Mouse (Mus musculus) left cerebral cortex, adult 18-20 months (tissue): Measurements from ENCODE around the gene Ppm1n. TPM values are rescaled to one million over a fixed set of nuclear protein-coding genes. Genes with fewer than 3 reads are reported as not detected.
A peak's percentile ranks its signal among the peaks of the same experiment; 100 is the strongest.
"Not testable (repeated sequence)": the region's sequence is repeated elsewhere in the genome, so short reads cannot be mapped to it uniquely, and the experiment has no call there.

Experiments used
- DNase-seq, 2 experiments: peaks; one replicate each; pipeline ENCODE4 v3.0.0; 2021 to 2022; ENCODE audit warnings: low spot score in 2 of 2, mixed read lengths in 1 of 2
- total RNA-seq, 2 experiments: library from RNA; stranded (reverse); gene quantifications; 2 replicates each; pipeline ENCODE4 v1.2.3; 2021

Gene Ppm1n
- total RNA-seq, 2 experiments from 2014 or later: not detected

DNA sequence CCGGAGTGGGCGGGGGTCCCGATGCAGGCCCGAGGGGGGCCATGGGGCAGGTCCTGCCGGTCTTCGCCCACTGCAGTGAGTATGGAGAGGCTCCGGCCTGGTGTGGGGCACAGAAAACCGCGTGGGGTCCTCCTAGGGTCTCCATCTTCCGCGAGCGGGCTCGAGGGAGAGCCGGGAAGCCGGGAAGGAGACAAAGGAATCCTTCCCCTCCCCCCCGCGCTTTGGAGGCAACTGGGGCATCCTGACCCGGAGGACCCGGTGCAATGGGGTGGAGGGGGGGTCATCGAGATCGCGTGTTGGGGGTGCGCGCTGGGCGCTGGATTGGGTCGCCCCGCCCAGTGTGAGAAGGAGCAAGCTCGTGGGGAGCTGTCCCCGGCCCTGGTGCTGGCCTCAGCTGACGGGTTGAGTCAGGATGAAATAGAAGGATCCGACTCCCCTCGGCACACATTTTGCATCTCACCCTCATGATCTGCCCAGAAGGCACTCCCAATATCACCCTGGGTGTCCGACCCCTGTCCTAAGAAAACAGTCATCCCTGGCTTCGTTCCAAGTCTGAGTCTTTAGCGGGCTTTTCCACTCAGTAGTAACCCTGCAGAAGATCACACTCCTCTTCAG lies 3.0 kb upstream of the Ppm1n start:
- peak; percentile 34 to 47 for DNase-seq

DNA sequence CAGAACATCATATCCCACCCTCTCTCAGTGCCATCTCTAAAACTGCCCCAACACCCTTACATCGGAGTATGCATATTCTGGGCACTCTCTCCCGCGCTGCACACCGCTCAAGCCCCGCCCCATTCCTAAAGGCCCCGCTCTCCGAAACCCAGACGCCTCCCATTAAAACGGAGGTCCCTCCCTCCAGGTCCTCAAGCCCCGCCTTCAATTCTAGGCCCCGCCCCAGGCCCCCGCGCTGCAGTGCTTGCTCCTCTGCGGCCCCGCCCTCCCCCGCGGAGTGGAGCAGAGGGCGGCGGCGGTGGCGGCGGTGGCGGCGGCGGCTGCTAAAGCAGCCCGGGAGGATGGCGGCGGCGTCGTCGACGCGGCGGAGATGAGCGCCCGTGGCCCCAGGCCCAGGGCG lies 2.5 kb upstream of the Ppm1n start, which contains the start of gene Rtn2:
Rtn2 (plus strand) TSS at position 240 of the 400 bp plus-strand sequence.
- DNase-seq: peak; percentile 80 to 81

DNA sequence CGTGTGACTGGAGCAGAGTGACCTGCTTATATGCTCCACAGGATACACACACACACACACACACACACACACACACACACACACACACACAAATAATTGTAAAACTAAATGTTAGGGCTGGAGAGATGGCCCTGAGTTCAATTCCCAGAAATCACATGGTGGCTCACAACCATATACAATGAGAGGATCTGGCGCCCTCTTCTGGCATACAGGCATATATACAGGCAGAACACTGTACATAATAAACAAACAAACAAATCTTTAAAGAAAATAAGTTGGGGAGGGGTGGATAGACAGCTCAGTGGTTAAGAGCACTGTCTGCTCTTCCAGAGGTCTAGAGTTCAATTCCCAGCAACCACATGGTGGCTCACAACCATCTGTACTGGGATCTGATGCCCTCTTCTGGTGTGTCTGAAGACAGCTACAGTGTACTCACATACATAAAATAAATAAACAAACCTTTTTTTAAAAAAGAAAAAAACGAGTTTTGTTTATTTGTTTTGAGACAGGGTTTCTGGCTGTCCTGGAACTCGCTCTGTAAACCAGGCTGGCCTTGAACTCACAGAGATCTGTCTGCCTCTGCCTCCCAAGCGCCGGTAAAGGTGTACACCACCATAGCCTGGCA lies 1.9 kb upstream of the Ppm1n start:
- DNase-seq: not testable (repeated sequence)

DNA sequence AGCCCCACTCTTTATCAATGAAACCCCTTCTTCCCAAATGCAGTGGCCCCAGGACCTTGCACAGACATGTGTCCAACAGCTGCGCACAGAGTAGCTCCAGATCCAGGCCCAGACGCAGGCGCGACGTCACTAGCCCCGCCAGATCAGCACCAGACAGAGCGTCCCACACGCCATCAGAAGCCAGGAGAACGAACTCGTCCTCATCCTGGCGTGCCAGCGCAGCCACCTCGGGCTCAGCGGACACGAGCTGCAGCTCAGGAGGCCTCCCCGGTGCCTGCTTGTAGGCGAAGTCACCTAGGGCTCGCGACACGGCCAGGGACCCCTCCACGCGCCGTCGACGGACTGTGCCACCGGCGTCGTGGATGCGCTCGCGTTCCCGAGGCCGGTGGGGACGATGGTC lies 812 bp downstream of the Ppm1n start:
- DNase-seq: no peak

DNA sequence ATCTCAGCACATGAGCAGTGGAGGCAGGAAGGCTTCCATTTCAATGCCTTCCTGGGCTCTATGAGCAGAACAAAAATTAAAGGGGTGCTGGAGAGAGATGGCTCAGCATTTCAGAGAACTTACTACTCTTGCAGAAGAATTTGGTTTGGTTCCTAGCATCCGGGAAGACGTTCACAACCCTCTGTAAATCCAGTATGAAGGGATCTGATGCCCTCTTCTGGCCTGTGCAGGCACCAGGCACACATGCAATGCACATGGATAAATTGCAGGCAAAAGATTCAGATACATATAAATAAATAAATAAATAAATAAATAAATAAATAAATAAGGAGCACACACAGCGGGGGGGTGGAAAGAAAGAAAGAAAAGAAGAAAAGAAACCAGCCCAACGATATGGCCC lies 3.6 kb downstream of the Ppm1n start:
- no peak for DNase-seq

DNA sequence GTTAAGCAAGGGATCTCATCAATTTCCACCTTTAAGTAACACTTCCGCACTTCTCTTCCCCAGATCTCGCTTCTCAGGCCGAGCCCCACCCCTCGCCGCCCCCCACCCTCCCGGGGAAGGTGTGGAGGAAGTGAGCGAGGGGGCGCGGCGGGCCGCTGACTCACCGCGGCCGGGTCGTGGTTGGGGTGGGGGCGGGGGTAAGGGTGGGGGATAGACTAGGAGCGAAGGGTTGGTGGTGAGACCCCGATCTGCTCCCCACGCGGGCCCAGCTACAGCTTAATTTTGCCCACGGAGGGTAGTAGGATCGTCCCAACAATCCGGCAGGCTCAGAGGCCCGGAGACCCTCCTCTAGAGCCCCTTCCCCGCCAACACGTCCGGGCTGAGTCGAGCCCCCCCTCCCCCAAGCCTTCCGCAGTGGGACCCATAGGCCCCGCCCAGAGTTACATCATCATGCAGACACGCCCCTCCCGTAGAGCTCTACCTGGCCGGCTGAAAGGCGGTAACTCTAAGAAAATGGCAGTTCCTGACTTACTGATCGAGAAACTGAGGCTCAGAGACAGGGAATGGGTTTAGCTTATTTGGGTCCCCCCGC lies 7.6 kb downstream of the Ppm1n start:
- DNase-seq: peak in 1 of 2 experiments; percentile 28

DNA sequence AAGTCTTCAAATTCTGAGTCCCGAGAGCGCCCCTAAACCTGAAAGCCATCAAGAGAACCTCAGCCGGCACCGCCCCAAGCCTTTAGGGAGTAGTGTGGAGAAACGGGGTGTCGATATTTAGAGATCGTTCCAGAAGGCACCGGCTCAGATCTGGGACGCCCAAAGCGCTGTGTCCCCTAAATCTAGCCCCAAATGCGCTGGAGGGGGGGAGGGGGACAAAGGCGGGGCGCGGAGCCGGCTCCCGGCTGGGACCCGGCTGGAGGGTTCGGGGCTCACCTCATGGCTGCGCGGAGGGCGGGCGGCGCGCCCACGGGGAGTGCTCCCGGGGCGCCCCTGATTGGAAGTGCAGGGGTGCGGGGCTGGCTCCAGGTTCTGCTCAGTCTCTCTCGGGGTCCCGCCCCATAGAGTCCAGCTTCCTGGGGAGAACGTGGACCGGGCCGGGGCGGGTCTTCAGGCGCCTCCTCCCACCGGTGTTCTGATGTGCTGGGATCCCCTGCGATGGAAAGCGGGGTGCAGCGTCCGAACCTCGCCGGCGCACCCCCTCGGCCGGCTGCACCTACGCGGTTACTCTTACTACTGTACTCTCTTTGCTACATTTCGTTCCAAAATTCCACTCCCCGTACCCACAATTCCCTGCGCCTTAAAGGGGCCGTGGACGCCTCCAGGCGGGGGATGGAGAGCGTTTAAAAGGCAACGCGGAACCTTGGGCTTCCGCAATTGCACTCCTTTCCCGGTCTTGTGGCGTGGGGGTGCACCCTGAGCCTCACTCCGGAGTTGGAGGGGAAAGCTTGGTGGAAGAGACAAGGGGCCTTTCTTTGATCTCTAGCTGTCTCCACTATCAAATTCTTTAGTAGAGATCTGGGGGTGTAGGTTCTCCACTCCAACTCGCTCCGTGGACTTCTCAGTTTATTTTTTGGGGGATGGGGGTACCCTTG lies 8.4 kb downstream of the Ppm1n start, which contains the start of gene Vasp:
Vasp (minus strand) TSS at position 580 of the 935 bp plus-strand sequence.
- peak; percentile 88 to 89 for DNase-seq

DNA sequence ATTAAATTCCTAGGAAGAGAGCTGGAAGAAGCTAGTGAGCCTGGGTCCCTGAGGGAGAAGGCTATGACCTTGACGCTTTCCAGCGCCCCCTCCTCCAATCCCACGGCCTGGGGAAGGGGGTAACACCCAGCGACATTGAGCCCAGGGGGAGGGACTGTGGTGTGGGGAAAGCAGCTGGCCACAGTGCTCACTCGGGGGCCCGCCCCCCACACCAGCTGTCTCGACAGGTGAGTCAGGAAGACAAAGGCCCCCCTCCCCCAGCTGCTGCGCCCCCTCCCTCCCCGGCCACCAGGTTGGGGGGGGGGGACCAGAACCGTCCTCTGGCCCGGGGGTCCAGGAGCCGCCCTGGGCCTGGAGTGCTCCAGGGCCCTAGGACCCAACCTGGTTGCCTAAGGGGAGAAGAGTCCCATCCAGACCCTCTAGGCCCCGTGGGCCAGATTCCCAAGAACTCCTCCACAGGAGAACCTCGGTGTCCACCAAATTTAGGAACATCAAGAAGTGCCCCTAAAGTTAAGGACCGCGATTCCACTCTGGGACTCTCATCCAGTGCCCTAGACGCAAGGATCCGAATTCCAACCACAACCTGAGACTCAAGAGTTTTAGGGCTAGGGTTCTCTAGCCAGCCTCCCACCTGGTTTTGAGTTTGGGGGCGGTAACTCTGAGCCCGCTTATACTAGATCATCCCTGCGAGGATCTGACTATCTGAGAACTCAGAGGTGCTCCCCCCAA lies 9.2 kb downstream of the Ppm1n start:
- no peak for DNase-seq

DNA sequence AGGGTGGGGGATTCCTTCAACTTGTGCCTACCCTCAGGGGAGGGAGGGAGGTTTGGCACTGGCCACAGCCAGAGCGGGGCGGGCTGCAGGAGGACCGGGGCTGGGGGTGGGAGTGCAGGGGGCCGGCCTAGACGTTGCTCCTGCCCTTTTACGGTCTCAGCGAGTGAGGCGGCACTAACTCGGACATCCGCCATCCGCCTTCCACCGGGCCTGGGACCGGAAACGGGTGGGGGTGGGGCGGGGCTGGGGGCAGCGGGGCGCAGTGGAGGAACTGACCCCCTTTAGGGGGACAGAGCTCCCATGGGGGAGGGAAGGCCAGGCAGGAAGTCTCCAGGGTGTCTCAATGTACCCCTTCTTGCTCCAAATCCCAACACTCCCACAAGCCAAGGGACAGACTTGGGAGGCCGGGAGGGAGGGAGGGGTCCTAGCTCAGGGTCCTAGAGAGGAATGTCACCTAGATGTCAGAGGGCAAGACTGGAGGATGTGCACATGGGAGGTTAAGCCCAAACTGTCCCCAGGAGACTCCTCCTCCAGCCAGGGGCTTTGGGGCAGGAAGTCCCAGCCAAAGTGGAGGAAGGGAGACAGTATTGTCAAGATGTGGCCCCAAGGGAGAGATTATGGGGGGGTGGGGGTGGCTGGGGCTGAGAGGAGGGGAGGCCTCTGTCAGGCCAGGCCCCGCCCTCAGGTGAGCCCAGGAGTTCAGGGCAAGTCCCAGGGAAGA lies 10.0 kb downstream of the Ppm1n start:
- no peak for DNase-seq

DNA sequence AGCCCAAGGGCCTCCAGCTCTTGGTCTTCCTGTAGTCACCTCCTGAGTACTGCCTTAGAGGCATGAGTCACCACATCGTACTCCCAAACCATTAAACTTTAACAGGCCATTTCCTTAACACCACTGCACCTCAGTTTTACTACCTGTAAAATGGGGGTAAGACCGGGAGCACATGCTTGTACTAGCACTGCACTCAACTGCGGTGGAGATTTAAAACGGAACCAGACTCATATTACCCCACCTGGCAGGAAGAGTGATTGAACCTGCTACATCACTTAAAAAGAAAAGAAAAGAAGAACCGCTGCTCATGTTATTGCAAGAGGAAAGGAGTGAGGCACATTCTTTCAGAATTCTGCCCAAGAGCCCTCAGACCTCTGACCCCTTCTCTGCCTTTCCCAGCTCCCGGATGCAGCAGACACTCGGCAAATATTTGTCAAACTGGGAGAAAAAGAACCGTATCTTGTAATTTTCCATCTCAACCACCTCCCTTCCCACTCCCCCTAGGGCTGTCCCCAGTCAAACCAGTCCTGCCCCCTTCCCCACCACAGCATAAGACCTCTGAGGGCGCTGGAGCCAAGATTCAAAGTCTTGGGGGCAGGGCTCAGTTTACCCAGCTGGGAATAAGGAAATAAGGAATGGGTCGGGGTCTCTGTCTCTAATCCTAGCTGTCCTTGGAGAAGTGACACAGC lies 10.7 kb downstream of the Ppm1n start:
- no peak for DNase-seq

DNA sequence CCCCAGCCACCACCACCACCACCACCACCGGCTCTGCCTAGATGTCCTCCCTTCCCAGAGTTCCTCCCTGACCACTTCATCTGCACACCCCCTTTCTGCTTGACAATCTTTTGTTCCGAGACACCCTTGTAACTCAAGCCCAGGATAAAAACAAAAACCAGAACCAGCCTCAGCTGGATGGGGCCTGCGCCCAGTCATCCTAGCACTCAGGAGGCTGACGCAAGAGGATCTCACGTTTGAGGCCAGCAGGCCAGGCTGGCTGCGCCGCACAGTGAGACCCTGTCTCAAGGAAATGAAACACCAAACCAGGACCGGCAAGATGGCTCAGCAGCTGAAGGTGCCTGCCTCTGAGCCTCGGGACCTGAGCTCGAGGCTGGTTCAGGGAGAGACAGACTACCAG lies 12.8 kb downstream of the Ppm1n start:
- DNase-seq: no peak

DNA sequence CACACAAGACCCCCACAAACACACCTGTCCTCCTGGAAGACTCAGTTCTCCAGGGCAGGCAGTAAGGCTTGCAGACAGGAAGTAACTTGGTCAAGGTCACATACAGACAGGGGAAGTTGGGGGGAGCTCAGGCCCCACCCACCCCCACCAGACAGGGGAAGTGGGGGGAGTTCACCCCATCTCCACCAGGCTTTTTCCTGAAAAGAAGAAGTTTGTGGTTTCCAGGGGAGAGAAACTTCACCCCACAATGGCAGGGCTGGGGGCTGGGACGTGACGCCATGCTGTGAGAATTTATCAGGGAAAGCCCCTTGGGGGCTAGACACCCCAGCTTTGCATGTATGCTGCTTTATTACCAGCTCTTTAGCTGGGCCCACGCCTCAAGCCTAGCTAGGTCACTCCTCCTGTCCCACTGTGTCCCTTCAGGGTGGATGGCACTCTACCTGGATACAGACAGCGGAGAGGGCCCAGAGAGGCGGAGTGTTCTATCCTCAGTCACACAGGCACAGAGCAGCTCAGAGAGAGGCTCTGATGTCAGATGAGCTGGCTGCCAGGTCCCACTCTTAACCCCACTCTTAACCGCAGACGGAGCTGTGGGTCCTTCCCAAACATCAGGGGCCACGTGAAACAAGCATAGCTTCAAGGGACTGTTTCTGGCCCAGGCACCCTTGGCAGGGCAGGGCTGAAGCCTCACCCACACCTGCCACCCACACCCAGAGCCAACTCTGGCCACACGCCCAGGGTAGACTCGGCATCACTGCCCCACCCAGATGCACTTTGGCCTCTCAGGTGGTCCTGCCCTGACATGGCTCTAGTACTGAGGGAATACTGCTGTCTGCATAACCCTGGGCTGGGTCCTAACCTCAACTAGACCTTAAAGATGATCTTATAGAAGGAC lies 13.7 kb downstream of the Ppm1n start:
- DNase-seq: no peak

DNA sequence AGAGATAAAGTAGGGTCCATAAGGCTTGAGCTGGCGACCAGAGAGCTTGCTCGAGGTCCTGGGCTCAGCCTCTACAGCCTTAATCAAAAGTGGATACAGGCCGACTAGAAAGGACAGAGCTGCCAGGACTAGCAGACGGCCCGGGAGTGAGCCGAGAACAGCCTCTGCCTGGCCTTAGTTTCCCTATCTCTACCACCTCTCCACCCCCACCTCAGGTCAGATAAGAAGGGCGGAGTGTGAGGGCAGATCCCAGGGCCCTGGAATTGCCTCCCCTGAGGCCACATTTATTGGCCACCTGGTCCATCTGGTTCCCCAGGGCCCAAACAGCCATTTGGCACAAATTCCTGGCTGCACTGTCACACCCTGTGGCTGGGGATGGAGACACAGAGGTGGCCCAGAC lies 14.7 kb downstream of the Ppm1n start:
- no peak for DNase-seq

DNA sequence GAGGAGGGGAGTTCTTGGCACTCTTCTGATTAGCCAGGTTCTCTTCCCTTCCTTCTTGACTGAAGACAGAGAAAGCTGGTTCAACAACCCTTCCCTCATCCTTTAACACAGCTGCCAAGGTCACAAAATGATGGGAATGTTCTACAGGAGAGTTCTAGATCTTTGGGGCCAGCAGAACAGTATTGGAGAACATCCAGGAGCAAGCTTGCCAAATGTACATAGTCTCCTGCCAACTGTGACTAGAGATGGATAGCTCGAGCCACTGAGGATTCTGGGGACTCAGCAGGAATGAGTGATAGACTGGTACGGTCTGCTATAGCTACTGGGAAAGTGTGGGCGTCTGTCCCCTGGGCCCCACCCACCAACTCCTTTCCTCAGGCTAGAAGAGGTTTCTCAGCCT lies 21.5 kb downstream of the Ppm1n start:
- no peak for DNase-seq

DNA sequence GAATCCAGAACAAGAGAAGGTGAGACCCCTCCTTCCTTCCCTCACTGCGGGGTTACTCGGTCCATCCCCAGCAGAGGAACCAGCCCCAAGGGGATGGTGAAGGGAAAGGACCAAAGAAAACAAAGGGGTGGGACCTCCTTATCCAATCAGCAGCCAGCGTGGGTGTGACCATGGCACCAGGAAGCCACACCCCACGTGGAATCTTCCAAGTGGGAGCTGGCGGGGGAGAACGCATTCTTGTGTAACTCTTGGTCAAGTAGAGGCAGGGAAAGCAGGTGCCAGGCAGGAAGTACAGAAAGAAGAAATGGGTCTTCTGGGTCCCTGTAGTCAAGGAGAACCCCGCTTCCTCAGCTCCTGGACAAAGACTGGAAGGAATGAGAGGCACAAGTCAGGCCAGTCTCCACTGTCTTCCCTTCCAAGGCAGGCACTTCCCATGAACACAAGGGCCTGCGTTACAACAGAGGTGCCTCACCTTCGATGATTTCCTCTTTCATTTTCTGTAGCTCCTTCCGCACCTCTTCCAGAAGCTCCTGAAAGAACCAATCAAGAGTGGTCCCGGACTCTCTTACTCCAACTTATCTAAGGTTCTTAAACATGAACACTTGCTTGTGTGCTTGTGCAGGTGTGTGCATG lies 22.4 kb downstream of the Ppm1n start:
- peak; percentile 34 to 51 for DNase-seq

DNA sequence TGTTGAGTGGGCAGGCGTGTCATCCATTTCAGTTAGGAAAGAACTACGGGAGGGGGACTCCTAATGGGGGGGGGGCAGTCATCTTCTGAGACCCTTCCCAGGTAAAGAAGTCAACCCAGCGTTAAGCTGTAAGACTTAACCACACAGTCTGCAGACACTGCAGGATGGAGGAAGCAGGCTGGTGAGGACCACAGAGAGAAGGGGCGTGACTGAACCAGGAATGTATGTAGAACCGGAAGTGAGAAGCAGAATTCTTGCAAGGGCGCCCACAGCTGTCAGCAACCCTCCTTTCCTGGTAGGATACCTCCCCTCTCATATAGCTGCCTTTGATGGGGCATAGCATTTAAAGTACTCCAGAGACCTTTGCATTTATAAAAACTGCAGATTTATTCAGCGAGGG lies 23.3 kb downstream of the Ppm1n start:
- no peak for DNase-seq

DNA sequence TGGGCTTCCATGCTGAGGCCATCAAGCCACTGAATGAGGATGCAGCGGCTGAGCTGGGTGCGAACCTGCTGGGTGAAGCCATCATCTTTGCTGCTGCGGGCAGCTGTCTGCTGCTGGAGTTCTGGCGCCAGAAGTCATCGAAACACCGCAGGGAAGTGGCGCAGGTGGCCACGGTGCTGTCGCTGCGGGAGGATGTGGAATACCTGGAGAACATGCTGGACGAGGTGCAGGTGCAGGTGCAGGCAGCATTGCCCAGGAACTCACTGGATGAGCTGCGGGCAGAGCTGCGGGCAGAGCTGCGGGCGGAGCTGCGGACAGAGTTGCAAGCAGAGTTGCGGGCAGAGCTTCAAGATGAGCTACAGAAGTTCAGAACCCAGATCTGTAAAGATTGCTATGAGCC lies 24.5 kb downstream of the Ppm1n start:
- DNase-seq: no peak

DNA sequence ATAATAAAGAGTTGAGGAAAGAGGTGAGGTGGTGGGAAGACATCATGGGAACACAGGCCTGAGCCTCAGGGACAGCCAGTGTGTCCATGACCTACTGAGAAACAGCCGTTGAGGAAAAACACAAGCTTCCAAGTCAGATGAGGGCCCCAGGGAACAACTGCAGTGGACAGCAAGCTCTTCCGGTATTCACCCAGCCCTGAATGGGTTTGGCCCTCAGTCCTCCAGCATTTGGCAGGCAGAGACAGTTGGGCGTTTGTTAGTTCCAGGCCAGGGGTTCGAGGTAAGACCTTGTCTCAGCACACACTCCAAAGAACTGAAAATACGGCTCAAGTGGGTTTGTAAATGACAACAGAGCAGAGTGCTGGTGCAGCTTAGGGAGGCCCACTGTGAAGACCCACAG lies 26.4 kb downstream of the Ppm1n start:
- DNase-seq: no peak
